ENCODE assay signal across 18 mouse cellular contexts in the genomic region with DNA sequence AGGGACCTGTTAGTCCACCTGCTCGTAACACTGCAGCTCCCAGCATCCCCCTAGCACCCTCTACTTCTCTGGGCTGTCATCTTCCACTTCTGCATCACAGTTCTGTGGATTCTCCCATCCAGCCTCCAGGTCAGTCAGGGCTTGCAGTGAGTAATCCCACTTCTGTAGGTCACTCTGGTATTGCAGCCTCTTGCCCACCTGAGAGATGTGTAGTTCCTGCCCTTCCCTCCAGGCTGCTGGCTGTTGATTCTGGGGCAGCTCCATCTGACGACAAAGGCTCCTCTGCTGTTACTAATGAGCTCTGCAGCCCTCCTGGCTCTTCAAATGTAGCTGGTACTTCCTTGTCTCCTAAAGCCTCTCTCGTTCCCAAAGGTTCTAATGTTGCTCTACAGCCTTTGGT. TPM values are rescaled to one million over a fixed set of nuclear protein-coding genes. Genes with fewer than 3 reads are reported as not detected.
A peak's percentile ranks its signal among the peaks of the same experiment; 100 is the strongest.
DNase-seq lines count a peak whose midpoint lies in the region; ATAC-seq lines count a peak whose summit lies in the region.
"Had no signal": no experiment of that assay in that cellular context is flagged by ENCODE, and none has a peak within 500 bp of the region (broad histone marks: within the 10 kb centered on the region; RNA-seq: fewer than 3 reads in every experiment).

No protein-coding gene starts in this region.

- H3K4me3 ChIP-seq in heart, embryonic 13.5 days = no peak overlapping the region
- no peak overlapping the region for H3K4me3 ChIP-seq in liver, embryonic 11.5 days (ENCODE audit: low read depth, low read length)
- H3K4me3 ChIP-seq in embryonic facial prominence, embryonic 15.5 days (replicated peaks) = no peak overlapping the region
- H3K4me3 ChIP-seq: intestine, embryonic 15.5 days; midbrain, embryonic 12.5 days had no signal

- H3K9ac ChIP-seq in heart, embryonic 13.5 days = peak overlapping the region; percentile 60
- no peak overlapping the region for H3K9ac ChIP-seq in liver, embryonic 11.5 days (ENCODE audit: low read depth, low read length)
- H3K9ac ChIP-seq in embryonic facial prominence, embryonic 15.5 days = no peak overlapping the region

- DNase-seq in heart, adult 9 months (ENCODE audit: low spot score in 2 of 2) = no peak
- DNase-seq in liver, embryonic 11.5 days (ENCODE audit: low spot score) = no peak
- DNase-seq in liver = no peak
- peak; percentile 20 for DNase-seq in naive thymus-derived CD4-positive, alpha-beta T cell, adult 2 months (ENCODE audit: low read depth)
- DNase-seq: adrenal gland, adult 2 months; cerebellum, adult 18-20 months; kidney, postnatal 25 days; lung, postnatal 14 days; right cerebral cortex, postnatal 4 days had no signal

- no peak overlapping the region for H3K27ac ChIP-seq in heart, embryonic 13.5 days (replicated peaks)
- H3K27ac ChIP-seq in liver, embryonic 11.5 days (ENCODE audit: low read depth, low read length) = no peak overlapping the region
- peak overlapping the region; percentile 3; the same call in 1 of the 2 replicates for H3K27ac ChIP-seq in embryonic facial prominence, embryonic 15.5 days (replicated peaks)
- H3K27ac ChIP-seq: intestine, embryonic 15.5 days; midbrain, embryonic 12.5 days had no signal

- H3K36me3 ChIP-seq in heart, embryonic 13.5 days = peaks cover 71% of the 10 kb centered on the region
- peaks cover 47% of the 10 kb centered on the region for H3K36me3 ChIP-seq in liver, embryonic 11.5 days (ENCODE audit: control insufficient read depth, insufficient read depth, low read length)
- peaks cover 59% of the 10 kb centered on the region for H3K36me3 ChIP-seq in embryonic facial prominence, embryonic 15.5 days

- WGBS in heart, embryonic 13.5 days = 56% methylated on average over 3 of the region's 3 CpGs
- 74% methylated on average over 3 of the region's 3 CpGs for WGBS in liver, embryonic 11.5 days
- 54% methylated on average over 3 of the region's 3 CpGs for WGBS in embryonic facial prominence, embryonic 15.5 days

- H3K4me1 ChIP-seq in heart, embryonic 13.5 days = peaks cover 83% of the 10 kb centered on the region
- peaks cover 29% of the 10 kb centered on the region for H3K4me1 ChIP-seq in liver, embryonic 11.5 days (replicated peaks; ENCODE audit: control insufficient read depth, insufficient read depth, low read length)
- H3K4me1 ChIP-seq in embryonic facial prominence, embryonic 15.5 days = peaks cover 77% of the 10 kb centered on the region

- no peaks in the 10 kb centered on the region for H3K27me3 ChIP-seq in heart, embryonic 13.5 days (replicated peaks)
- no peaks in the 10 kb centered on the region for H3K27me3 ChIP-seq in liver, embryonic 11.5 days (replicated peaks; ENCODE audit: control insufficient read depth, insufficient read depth, low read length)
- no peaks in the 10 kb centered on the region for H3K27me3 ChIP-seq in embryonic facial prominence, embryonic 15.5 days
- H3K27me3 ChIP-seq: intestine, embryonic 15.5 days; midbrain, embryonic 12.5 days had no signal

- H3K9me3 ChIP-seq in heart, embryonic 13.5 days = no peaks in the 10 kb centered on the region
- no peaks in the 10 kb centered on the region for H3K9me3 ChIP-seq in liver, embryonic 11.5 days (ENCODE audit: control insufficient read depth, low read length)
- no peaks in the 10 kb centered on the region for H3K9me3 ChIP-seq in embryonic facial prominence, embryonic 15.5 days (replicated peaks)
- H3K9me3 ChIP-seq: intestine, embryonic 15.5 days; midbrain, embryonic 12.5 days had no signal

- no peak for ATAC-seq in heart, embryonic 13.5 days (ENCODE audit: extremely low read depth, insufficient number of reproducible peaks, low FRiP score, low TSS enrichment)
- ATAC-seq in liver, embryonic 11.5 days (replicated peaks; ENCODE audit: low FRiP score) = no peak
- ATAC-seq in embryonic facial prominence, embryonic 15.5 days (ENCODE audit: insufficient number of reproducible peaks, low FRiP score, low TSS enrichment, low read depth) = no peak
- no peak for ATAC-seq in inflammation-experienced regulatory T-cells, adult 6 months
- ATAC-seq: CD4-positive, CD25-positive, alpha-beta regulatory T cell, adult 4 months; intestine, embryonic 15.5 days had no signal

- no peak overlapping the region for H3K4me2 ChIP-seq in heart, embryonic 13.5 days
- peak overlapping the region; percentile 18; the same call in 1 of the 2 replicates for H3K4me2 ChIP-seq in liver, embryonic 11.5 days
- H3K4me2 ChIP-seq in embryonic facial prominence, embryonic 15.5 days (replicated peaks) = no peak overlapping the region
- H3K4me2 ChIP-seq: midbrain, embryonic 12.5 days had no signal

RNA-seq across cellular contexts. Expression of a gene that starts 4.5 kb away (rescaled TPM):
- 540 TPM in 2 replicates for polyA plus RNA-seq in heart, embryonic 13.5 days (2015; fragmentation: Nextera tagmentation; extraction: Ambion mirVana)
- polyA plus RNA-seq in liver, embryonic 11.5 days (2014; fragmentation: Nextera tagmentation; extraction: Ambion mirVana) = 1,053 and 1,054 TPM in 2 replicates
- 690 and 754 TPM in 2 replicates for polyA plus RNA-seq in embryonic facial prominence, embryonic 15.5 days (2015; fragmentation: Nextera tagmentation; extraction: Ambion mirVana)
- polyA plus RNA-seq in inflammation-experienced regulatory T-cells, adult 6 months (2017; shearing (Covaris generic)) = 1,000 to 10,000 TPM in 2 of 3 experiments, 100 to 1,000 TPM in 1; 923 to 1,212 (median 1,047) TPM

RNA-seq across cellular contexts. Expression of a gene that starts 18.9 kb away (rescaled TPM):
- 301 and 338 TPM in 2 replicates for polyA plus RNA-seq in heart, embryonic 13.5 days (2015; fragmentation: Nextera tagmentation; extraction: Ambion mirVana)
- 527 and 567 TPM in 2 replicates for polyA plus RNA-seq in liver, embryonic 11.5 days (2014; fragmentation: Nextera tagmentation; extraction: Ambion mirVana)
- polyA plus RNA-seq in embryonic facial prominence, embryonic 15.5 days (2015; fragmentation: Nextera tagmentation; extraction: Ambion mirVana) = 453 and 461 TPM in 2 replicates
- polyA plus RNA-seq in inflammation-experienced regulatory T-cells, adult 6 months (2017; shearing (Covaris generic)) = 100 to 1,000 TPM; 186 to 360 (median 347) TPM

RNA-seq across cellular contexts. Expression of a gene that starts 24.9 kb away (rescaled TPM):
- polyA plus RNA-seq in heart, embryonic 13.5 days (2015; fragmentation: Nextera tagmentation; extraction: Ambion mirVana) = 50.5 and 53.2 TPM in 2 replicates
- polyA plus RNA-seq in liver, embryonic 11.5 days (2014; fragmentation: Nextera tagmentation; extraction: Ambion mirVana) = 106 and 112 TPM in 2 replicates
- polyA plus RNA-seq in embryonic facial prominence, embryonic 15.5 days (2015; fragmentation: Nextera tagmentation; extraction: Ambion mirVana) = 65.6 and 68.6 TPM in 2 replicates
- 10 to 100 TPM; 18.1 to 73.7 (median 18.2) TPM for polyA plus RNA-seq in inflammation-experienced regulatory T-cells, adult 6 months (2017; shearing (Covaris generic))

RNA-seq across cellular contexts. Expression of a gene that starts 32.4 kb away (rescaled TPM):
- polyA plus RNA-seq in heart, embryonic 13.5 days (2015; fragmentation: Nextera tagmentation; extraction: Ambion mirVana) = not detected in 2 replicates
- not detected in 2 replicates for polyA plus RNA-seq in liver, embryonic 11.5 days (2014; fragmentation: Nextera tagmentation; extraction: Ambion mirVana)
- polyA plus RNA-seq in embryonic facial prominence, embryonic 15.5 days (2015; fragmentation: Nextera tagmentation; extraction: Ambion mirVana) = 0.38 and 1.1 TPM in 2 replicates
- not detected for polyA plus RNA-seq in inflammation-experienced regulatory T-cells, adult 6 months (2017; shearing (Covaris generic))
- polyA plus RNA-seq: adrenal gland, adult 2 months; brain, embryonic 14.5 days; CD4-positive, CD25-positive, alpha-beta regulatory T cell, adult 4 months; limb, embryonic 14.5 days; midbrain, embryonic 12.5 days; neural tube, embryonic 11.5 days had no signal

RNA-seq across cellular contexts. Expression of a gene that starts 43.2 kb away (rescaled TPM):
- 4,907 and 5,417 TPM in 2 replicates for polyA plus RNA-seq in heart, embryonic 13.5 days (2015; fragmentation: Nextera tagmentation; extraction: Ambion mirVana)
- polyA plus RNA-seq in liver, embryonic 11.5 days (2014; fragmentation: Nextera tagmentation; extraction: Ambion mirVana) = 2,564 and 2,777 TPM in 2 replicates
- polyA plus RNA-seq in embryonic facial prominence, embryonic 15.5 days (2015; fragmentation: Nextera tagmentation; extraction: Ambion mirVana) = 1,910 and 2,016 TPM in 2 replicates
- polyA plus RNA-seq in inflammation-experienced regulatory T-cells, adult 6 months (2017; shearing (Covaris generic)) = 100 to 1,000 TPM; 459 to 529 (median 464) TPM
